Mouse (Mus musculus): ENCODE measurements at regions not wholly inside any gene's neighbourhood (a gene's known extent, or its start where the extent isn't known, plus 50 kb on each side); places are given as distances from the start of the nearest gene placed in this dataset.

DNA sequence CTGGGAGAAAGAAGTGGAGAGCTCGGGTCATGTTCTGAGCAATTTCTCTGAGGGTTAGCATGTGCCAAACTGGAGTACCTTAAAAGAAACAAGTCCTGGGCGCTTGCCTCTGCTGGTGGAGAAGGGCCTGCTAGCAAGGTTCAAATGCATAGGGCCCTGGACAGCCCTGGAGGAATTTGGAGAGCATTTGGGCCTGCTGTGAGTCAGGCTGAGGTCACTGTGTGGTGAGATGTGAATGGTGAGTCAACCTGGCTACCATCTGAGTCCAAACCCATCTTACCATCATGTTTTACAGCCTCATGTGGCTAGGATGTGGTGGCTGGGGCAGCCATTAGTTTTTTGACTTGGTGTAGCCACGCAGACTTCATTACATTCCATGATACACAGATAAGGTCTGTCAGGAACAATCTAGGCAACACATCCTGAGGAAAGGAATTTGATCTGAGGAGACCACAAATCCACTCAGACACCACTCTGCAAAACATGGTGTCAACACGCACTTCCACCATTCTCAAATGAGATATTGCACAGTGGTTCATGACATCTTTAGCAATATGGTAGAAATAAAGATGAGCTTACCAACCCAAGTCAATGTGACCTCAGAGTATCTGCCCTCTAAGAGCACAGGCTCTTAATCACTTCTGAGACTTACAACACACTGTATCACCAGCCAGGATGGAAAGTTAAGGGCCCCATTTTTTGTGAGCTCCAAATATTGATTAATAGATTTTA lies 83.1 kb downstream of the Thbs2 start:
- DNase-seq (ENCODE audit: low spot score in 2 of 2): no peak

GRCm38 (mm10) chr17:14608845-14609244 lies 85.2 kb downstream of the Thbs2 start:
- DNase-seq (ENCODE audit: low spot score in 2 of 2): no peak

- no peak for DNase-seq (ENCODE audit: low spot score in 2 of 2)
Observed at GRCm38 (mm10) chr17:14606356-14606989, 87.6 kb downstream of the Thbs2 start.

- DNase-seq (ENCODE audit: low spot score in 2 of 2): no peak
Observed at GRCm38 (mm10) chr17:14599681-14600080, 94.4 kb downstream of the Thbs2 start.

GRCm38 (mm10) chr17:14596470-14596869 lies 97.6 kb downstream of the Thbs2 start:
- no peak for DNase-seq (ENCODE audit: low spot score in 2 of 2)

DNA sequence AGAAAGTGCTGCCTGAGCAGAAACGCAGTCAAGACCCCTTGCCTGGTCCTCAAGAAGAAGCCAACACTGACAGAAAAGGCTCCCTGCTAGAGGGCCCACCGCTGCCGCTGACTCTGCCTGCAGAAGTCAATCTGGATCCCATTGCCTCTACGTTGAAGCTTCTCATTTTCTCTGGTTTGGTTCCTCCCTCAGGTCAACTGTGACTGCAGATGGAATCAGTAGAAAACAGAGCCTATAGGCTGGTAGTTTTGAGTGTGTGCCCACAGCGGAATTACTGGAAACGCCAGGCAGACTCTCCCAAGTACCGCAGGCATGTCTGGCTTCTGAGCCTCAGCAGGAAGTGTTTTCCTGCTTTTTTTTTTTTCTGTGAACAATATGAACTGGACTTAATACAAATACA lies 98.5 kb downstream of the Thbs2 start:
- no peak for DNase-seq (ENCODE audit: low spot score in 2 of 2)

GRCm38 (mm10) chr17:14588086-14588817 lies 105.8 kb downstream of the Thbs2 start:
- no peak for DNase-seq (ENCODE audit: low spot score in 2 of 2)

DNA sequence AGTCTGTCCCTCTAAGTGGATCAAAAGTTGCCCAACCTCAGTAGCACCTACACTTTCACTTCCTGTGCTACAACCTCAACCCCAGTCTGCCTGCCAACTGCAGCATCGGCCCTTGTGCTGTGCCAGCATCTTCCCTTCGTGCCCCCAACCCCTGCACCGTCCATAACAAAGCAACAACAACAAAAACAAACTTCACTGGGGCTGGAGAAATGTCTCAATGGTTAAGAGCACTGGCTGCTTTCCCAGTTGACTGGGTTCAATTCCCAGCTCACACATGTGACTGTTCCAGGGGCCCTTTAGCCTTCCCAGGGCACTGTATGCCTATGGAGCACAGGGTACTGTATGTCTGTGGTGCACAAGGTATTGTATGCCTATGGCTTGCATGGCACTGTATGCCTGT lies 114.4 kb downstream of the Thbs2 start:
- DNase-seq (ENCODE audit: low spot score in 2 of 2): no peak

- no peak for DNase-seq (ENCODE audit: low spot score in 2 of 2)
Observed at GRCm38 (mm10) chr17:14578721-14579120, 115.3 kb downstream of the Thbs2 start.

- no peak for DNase-seq (ENCODE audit: low spot score in 2 of 2)
Observed at GRCm38 (mm10) chr17:14578194-14578593, 115.8 kb downstream of the Thbs2 start.

DNA sequence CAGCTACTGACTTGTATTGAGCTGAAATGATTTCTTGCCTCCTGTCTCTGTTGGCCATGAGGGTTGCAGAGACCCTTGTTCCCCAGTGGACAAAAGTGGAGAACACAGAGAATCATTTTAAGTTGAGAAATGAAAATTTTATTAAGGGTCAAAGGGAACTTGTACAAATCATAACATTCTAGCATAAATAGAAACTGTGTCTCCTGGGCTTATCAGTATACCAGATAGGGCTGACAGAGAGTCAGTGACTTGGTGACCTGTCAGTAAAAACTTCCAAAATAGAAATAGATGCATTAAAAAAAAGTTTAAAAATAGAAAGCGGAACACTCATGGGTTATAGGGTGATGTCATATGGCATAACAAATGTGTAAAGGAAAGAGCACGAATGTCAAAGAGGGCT lies 117.9 kb downstream of the Thbs2 start:
- no peak for DNase-seq (ENCODE audit: low spot score in 2 of 2)

DNA sequence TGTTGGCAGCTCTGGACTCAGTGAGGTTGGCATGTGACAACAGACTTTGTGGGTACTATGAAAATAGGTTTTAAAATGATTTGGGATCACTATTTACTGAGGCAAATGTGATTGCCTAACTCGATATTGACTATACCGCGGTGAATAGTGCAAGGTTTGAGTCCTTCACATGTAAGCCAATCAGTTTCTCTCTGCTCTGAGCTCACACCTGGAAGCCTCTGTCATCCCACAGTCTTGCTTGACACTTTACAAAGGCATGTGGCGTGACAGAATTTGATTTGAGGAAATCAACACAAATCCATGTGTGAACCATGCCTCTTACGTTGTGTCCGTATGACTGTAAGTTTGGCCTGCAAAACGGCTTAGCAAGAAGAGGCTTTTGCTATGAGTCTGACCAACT lies 122.9 kb downstream of the Thbs2 start:
- no peak for DNase-seq (ENCODE audit: low spot score in 2 of 2)

- DNase-seq (ENCODE audit: low spot score in 2 of 2): no peak
Observed at GRCm38 (mm10) chr17:14570266-14570775, 123.7 kb downstream of the Thbs2 start.

DNA sequence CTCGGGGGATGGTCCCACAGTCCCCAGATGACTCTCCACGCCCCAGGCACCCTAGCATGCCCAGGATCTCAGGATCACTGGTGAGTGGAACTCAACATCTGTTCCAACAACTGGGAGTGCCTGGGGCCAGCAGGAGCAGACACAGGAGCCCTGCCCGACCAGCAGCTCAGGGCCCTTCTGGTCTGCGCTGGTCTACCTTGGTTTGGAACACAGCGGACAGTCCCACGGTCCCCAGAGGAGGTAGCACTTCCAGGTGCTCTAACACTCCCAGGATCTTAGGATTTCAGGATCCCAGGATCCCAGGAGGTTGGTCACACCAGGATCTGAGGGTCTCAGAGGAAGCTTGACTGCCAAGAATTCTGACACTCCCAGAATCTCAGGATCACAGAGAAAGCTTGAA lies 131.8 kb downstream of the Thbs2 start:
- DNase-seq (ENCODE audit: low spot score in 2 of 2): no peak

DNA sequence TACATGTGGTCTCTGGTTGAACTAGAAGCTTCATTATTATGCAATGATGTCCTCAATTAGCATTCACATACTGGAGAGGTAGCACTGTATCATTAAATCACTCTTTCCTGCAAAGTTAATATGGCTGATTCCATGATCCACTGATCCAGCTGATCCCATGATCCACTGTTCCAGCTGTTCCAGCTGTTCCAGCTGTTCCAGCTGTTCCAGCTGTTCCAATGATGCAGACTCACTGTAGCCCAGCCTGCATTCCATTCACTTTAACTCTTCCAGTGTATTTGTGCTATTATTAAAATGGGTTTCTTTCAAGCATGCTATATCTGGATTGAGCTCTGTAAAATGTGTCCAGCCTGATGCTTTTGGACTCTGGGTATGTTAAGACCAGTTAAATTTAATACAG lies 136.8 kb downstream of the Thbs2 start:
- no peak for DNase-seq (ENCODE audit: low spot score in 2 of 2)

GRCm38 (mm10) chr17:14553195-14553594 lies 140.8 kb downstream of the Thbs2 start:
- DNase-seq (ENCODE audit: low spot score in 2 of 2): no peak

GRCm38 (mm10) chr17:14552081-14552480 lies 142.0 kb downstream of the Thbs2 start:
- no peak for DNase-seq (ENCODE audit: low spot score in 2 of 2)

DNA sequence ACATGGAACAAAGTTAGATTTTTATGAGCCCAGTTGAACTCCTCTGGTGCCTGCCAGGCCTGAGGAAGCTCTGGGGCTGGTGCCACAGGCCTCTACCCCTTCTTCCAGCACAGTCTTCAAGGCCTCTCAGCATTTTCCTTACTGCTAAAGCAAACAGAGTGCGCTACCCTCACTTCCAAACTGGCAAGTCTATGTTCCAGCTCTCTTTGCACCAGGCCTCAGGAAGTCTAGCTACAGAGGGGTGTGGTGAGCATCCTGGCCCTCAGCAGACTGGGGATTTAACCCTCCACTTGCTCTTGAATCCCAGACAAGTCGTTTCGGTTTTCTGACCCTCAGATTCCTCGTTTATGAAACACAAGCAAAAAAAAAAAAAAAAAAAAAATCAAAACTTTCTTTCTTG lies 142.4 kb downstream of the Thbs2 start:
- no peak for DNase-seq (ENCODE audit: low spot score in 2 of 2)

DNA sequence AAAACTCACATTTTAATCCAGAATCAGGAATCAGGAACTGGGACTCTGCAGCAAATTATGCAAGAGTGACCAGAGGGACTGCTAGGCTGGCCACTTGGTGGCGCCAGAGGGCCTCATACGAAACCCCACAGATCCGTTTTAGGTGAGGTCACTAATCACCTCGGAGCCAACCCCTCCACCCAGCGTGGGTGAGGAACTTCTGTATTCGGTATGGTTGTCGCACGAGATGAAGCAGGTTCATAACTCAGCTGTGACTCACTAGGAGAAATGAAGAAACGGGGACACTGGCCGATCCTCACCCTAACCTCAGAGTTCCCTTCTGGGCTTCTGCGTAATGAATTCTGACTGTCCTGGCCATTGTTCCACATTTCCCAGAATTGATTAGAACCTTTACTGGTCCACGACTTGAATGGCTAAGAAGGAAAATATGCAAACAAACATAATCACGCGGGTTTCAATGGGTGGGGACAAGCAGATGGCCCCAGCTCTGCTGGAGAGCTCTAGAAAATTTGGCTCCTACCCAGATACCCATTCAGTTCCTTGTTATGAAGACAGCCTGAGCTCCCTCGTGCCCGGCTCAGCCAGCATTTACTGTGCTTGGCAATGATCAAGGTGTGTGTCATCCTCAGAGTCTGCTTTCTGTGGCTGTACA lies 148.1 kb downstream of the Thbs2 start:
- peak; percentile 55 to 77 for DNase-seq (ENCODE audit: low spot score in 2 of 2)

DNA sequence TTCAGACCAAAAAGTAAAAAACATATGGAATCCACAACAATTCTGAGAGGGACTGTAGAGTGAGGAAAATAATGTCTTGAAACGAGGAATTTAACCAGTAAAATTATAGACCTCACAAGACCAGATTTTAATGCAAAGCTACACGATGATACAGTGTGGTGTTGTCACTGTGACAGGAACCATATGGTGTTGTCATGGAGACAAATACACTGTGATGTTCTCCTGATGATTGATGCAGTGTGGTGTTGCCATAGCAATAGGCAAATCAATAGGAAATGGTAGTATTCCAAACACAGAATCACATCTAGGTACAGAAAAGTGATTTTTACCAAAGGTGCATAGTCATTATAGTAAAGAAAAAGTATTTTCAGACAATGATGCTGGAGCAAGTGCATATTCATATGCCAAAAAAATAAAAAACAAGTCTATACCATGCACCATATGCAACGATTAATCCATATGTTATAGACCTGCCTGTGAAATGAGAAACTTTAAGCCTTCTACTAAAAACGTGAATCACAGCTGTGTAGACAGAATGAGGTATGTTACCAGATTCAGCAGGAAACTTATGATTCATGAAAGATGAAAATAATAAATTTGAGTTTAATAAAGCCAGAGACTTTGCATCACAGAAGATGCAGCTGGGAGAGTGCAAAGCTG lies 149.6 kb downstream of the Thbs2 start:
- DNase-seq (ENCODE audit: low spot score in 2 of 2): no peak

GRCm38 (mm10) chr17:14541035-14541434 lies 153.0 kb downstream of the Thbs2 start:
- no peak for DNase-seq (ENCODE audit: low spot score in 2 of 2)
